Mouse (Mus musculus) lung, postnatal 25 days (tissue): ENCODE measurements at regions not wholly inside any gene's neighbourhood (a gene's known extent, or its start where the extent isn't known, plus 50 kb on each side); places are given as distances from the start of the nearest gene placed in this dataset.
A peak's percentile ranks its signal among the peaks of the same experiment; 100 is the strongest.
"Not testable (repeated sequence)": the region's sequence is repeated elsewhere in the genome, so short reads cannot be mapped to it uniquely, and the experiment has no call there.

Experiments used
- DNase-seq: peaks from one replicate; pipeline ENCODE4 v3.0.0; 2022; ENCODE audit warnings: low spot score

GRCm38 (mm10) chr17:15620746-15621694 lies 56.9 kb upstream of the Prdm9 start:
- no peak for DNase-seq

- peak; percentile 25 for DNase-seq
These were observed 58.8 kb upstream of the Prdm9 start for GRCm38 (mm10) chr17:15622913-15623312.

GRCm38 (mm10) chr17:15630792-15631191 lies 66.6 kb upstream of the Prdm9 start:
- DNase-seq: peak; percentile 17

- no peak for DNase-seq
These were observed 67.5 kb upstream of the Prdm9 start for GRCm38 (mm10) chr17:15631626-15632025.

- no peak for DNase-seq
These were observed 67.9 kb upstream of the Prdm9 start for GRCm38 (mm10) chr17:15632090-15632489.

- DNase-seq: not testable (repeated sequence)
These were observed 65.5 kb upstream of the Chd1 start for GRCm38 (mm10) chr17:15639111-15639865.

GRCm38 (mm10) chr17:15640776-15641175 lies 64.0 kb upstream of the Chd1 start:
- DNase-seq: no peak

- no peak for DNase-seq
These were observed 63.0 kb upstream of the Chd1 start for GRCm38 (mm10) chr17:15641764-15642163.

GRCm38 (mm10) chr17:15646768-15647167 lies 58.0 kb upstream of the Chd1 start:
- no peak for DNase-seq

GRCm38 (mm10) chr17:15650089-15650742 lies 54.6 kb upstream of the Chd1 start:
- no peak for DNase-seq

GRCm38 (mm10) chr17:15651869-15652268 lies 52.9 kb upstream of the Chd1 start:
- DNase-seq: no peak
